Mouse (Mus musculus): ENCODE measurements at regions not wholly inside any gene's neighbourhood (a gene's known extent, or its start where the extent isn't known, plus 50 kb on each side); places are given as distances from the start of the nearest gene placed in this dataset.
A peak's percentile ranks its signal among the peaks of the same experiment; 100 is the strongest.

DNA sequence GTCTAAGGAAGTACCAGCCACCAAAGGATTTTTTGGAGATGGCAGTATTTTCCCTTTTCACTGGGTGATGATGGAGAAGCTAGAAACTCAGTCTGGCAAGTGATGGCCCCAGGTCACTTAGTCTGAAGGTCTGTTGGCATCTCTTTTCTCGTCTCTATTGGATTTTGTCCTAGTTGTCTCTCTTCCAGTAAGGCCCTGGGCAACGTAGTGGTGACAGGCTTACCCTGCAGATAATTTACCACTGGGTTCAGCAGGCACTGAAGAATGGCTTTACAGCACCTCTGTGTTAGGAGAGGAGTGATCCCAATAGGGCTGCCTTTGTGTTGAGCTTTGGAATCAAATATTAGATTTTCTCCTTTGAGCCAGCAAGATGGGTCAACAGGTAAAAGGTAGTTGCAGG, 87.9 kb upstream of the 1110032F04Rik start:
- 74% methylated on average over 2 of the region's 2 CpGs for WGBS
- H3K36me3 ChIP-seq, result no peaks in the 10 kb centered on the region

DNA sequence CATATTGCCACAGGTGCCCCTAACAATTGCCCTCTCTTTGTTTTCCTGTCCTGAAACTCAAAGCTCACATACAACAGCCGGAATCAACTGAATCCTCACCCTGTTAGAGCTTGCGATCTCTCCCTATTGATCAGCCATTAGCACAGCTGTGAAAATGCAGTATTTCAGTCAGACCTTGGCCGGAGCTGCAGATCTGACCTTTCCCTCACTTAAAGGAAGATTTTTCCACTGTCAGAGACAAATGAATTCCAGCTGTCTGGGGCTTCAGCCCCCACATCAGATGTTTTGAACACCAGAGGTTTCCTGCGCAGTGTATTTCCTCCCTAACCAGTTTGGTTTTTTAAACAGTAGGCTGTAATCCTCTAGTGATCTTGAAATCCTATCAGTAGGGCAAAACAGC, 87.0 kb upstream of the 1110032F04Rik start:
- no peak for ATAC-seq (ENCODE audit: low FRiP score, low read depth)
- Histone ChIP-seq H3K9me3 (no peaks in the 10 kb centered on the region), H3K9ac (replicated peaks) (no peak overlapping the region), H3K4me1 (no peaks in the 10 kb centered on the region), H3K36me3 (no peaks in the 10 kb centered on the region), H3K27me3 (no peaks in the 10 kb centered on the region), H3K4me2 (replicated peaks) (no peak overlapping the region), H3K27ac (replicated peaks) (no peak overlapping the region), H3K4me3 (no peak overlapping the region)
- WGBS, result 65% methylated on average over 4 of the region's 4 CpGs

More for the DNA sequence above, 87.9 kb upstream of the 1110032F04Rik start:
- no peak overlapping the region for H3K4me2 ChIP-seq (replicated peaks)
- H3K27me3 ChIP-seq, result no peaks in the 10 kb centered on the region
- H3K4me3 ChIP-seq, result no peak overlapping the region
- no peak for ATAC-seq (ENCODE audit: low FRiP score, low read depth)
- no peaks in the 10 kb centered on the region for H3K4me1 ChIP-seq
- no peak overlapping the region for H3K27ac ChIP-seq (replicated peaks)
- H3K9me3 ChIP-seq, result no peaks in the 10 kb centered on the region
- H3K9ac ChIP-seq (replicated peaks), result no peak overlapping the region

GRCm38 (mm10) chr3:68783666-68784416, 85.5 kb upstream of the 1110032F04Rik start:
- H3K4me2 ChIP-seq (replicated peaks), result no peak overlapping the region
- no peaks in the 10 kb centered on the region for H3K36me3 ChIP-seq
- H3K4me3 ChIP-seq, result no peak overlapping the region
- no peaks in the 10 kb centered on the region; the same call in 1 of the 2 replicates for H3K27me3 ChIP-seq
- H3K27ac ChIP-seq (replicated peaks), result no peak overlapping the region
- no peak overlapping the region for H3K9ac ChIP-seq (replicated peaks)
- no peak for ATAC-seq (ENCODE audit: low FRiP score, low read depth)
- no peaks in the 10 kb centered on the region for H3K9me3 ChIP-seq
- 54% methylated on average over 7 of the region's 7 CpGs for WGBS
- no peaks in the 10 kb centered on the region for H3K4me1 ChIP-seq

DNA sequence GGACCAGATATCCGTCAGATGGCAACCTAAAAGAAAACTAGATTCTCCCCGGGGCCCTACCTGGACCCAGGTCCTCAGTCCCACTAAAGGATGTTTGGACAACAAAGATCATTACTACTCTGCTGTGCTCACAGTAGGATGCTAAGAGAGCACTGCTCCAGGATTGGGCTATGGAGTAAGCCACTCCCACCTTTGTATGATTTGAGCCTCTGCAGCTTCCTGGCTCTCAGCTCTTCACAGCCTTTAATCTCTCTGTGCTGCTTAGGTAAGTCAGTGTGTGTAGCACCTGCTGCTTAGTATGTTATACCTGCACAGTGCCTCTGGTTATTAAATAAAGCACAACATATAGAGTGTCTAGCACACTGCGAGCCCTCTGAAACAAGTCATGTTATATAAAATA, 82.6 kb upstream of the 1110032F04Rik start:
- WGBS, result 86% methylated on average over 3 of the region's 3 CpGs

DNA sequence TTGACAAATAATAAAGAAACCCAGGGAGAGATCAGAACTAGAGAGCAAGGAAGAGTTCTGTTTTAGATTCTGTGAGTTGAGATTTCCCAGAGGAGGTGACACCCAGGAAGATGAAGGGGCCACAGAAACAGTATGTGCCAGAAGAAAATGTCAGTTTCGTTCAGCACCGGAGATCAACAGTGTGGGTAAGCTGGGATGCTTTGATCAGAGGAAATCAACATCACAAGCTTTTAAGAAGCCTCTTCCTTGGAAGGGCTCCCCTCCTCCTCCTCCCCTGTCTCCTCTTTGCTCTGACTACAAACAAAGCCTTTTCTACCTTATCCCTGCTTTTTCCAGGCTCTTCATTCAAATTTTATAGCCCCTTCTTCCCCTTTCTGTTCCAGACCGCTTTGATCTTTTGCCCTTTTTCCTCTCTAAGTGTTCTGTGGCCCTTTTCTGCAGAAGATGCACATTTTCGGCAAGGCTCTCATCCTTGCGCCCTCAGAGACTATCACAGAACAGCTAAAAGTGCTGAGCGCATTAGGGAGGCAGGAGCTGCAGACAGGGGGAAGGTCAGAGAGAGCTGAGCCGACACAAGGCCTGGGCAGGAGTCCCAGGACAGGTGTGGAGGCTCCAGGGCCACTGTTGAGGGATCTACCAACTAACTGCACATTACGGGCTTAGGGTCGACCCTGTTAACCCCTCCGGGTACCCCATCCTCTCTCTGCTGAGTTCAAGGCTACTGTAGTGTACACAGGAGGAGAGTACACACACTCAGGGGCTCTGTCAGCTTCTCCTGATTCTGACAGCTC, 81.8 kb upstream of the 1110032F04Rik start:
- H3K4me3 ChIP-seq, result no peak overlapping the region
- H3K36me3 ChIP-seq, result no peaks in the 10 kb centered on the region
- 0 out of 2 replicates have a peak, but pooled peaks cover 2% of the 10 kb centered on the region for H3K9me3 ChIP-seq
- H3K27me3 ChIP-seq, result no peaks in the 10 kb centered on the region; the same call in 1 of the 2 replicates
- WGBS, result 50% methylated on average over 10 of the region's 10 CpGs
- H3K9ac ChIP-seq (replicated peaks), result no peak overlapping the region
- H3K4me1 ChIP-seq, result no peaks in the 10 kb centered on the region
- H3K4me2 ChIP-seq (replicated peaks), result no peak overlapping the region
- H3K27ac ChIP-seq (replicated peaks), result no peak overlapping the region
- ATAC-seq (ENCODE audit: low FRiP score, low read depth), result no peak

More for the DNA sequence above, 82.6 kb upstream of the 1110032F04Rik start:
- no peak overlapping the region for H3K27ac ChIP-seq (replicated peaks)
- no peak for ATAC-seq (ENCODE audit: low FRiP score, low read depth)
- H3K4me1 ChIP-seq, result no peaks in the 10 kb centered on the region
- 0 out of 2 replicates have a peak, but pooled peaks cover 2% of the 10 kb centered on the region for H3K9me3 ChIP-seq
- no peak overlapping the region for H3K9ac ChIP-seq (replicated peaks)
- H3K36me3 ChIP-seq, result no peaks in the 10 kb centered on the region
- no peaks in the 10 kb centered on the region; the same call in 1 of the 2 replicates for H3K27me3 ChIP-seq
- H3K4me3 ChIP-seq, result no peak overlapping the region
- H3K4me2 ChIP-seq (replicated peaks), result no peak overlapping the region

GRCm38 (mm10) chr3:68789491-68789890, 79.9 kb upstream of the 1110032F04Rik start:
- Histone ChIP-seq H3K4me1 (peaks cover 7% of the 10 kb centered on the region; the same call in 1 of the 2 replicates), H3K9ac (replicated peaks) (no peak overlapping the region), H3K4me2 (replicated peaks) (no peak overlapping the region), H3K27me3 (no peaks in the 10 kb centered on the region; the same call in 1 of the 2 replicates), H3K4me3 (no peak overlapping the region), H3K27ac (replicated peaks) (no peak overlapping the region), H3K9me3 (0 out of 2 replicates have a peak, but pooled peaks cover 2% of the 10 kb centered on the region), H3K36me3 (no peaks in the 10 kb centered on the region)
- WGBS, result 85% methylated on average over 6 of the region's 6 CpGs
- no peak for ATAC-seq (ENCODE audit: low FRiP score, low read depth)

DNA sequence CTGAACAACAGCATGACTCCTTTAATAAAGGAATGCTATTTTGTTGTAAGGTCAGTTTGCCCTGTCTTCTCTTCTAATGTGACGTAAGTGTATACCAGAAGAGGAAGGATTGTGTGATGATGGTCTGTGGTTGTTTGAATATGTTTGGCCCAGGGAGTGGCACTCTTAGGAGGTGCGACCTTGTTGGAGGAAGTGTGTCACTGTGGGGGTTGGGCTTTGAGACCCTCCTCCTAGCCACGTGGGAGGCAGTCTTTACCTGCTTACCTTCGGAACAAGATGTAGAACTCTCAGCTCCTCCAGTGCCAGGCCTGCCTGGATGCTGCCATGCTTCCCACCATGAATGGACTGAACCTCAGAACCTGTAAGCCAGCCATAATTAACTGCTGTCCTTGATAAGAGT, 78.9 kb upstream of the 1110032F04Rik start:
- no peak for ATAC-seq (ENCODE audit: low FRiP score, low read depth)

DNA sequence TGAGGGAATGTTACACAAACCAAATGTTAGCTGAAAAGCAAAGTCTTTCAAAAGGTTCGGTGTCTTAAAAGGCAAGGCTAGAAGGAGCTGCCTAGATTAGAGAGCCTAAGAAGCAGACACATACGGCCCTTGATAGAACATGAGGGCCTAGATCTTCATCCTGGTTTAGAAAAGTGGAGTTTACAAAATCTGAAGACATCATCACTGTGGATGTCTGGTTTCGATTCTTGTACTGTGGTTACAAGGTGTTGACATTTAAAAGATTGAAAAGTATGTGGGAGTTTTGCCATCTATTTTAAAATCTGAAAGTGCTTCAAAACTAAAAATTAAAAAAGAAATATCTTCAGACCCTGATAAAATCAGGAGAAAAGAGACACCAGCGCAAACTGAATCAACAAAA, 76.5 kb upstream of the 1110032F04Rik start:
- Histone ChIP-seq H3K9ac (replicated peaks) (no peak overlapping the region), H3K9me3 (0 out of 2 replicates have a peak, but pooled peaks cover 2% of the 10 kb centered on the region), H3K4me1 (peaks cover 7% of the 10 kb centered on the region; the same call in 1 of the 2 replicates), H3K27me3 (no peaks in the 10 kb centered on the region; the same call in 1 of the 2 replicates), H3K36me3 (no peaks in the 10 kb centered on the region), H3K4me3 (no peak overlapping the region), H3K4me2 (replicated peaks) (no peak overlapping the region), H3K27ac (replicated peaks) (no peak overlapping the region)
- ATAC-seq (ENCODE audit: low FRiP score, low read depth), result no peak
- WGBS, result 92% methylated on average over 4 of the region's 4 CpGs

More for the DNA sequence above, 78.9 kb upstream of the 1110032F04Rik start:
- no peak overlapping the region for H3K4me2 ChIP-seq (replicated peaks)
- no peaks in the 10 kb centered on the region; the same call in 1 of the 2 replicates for H3K27me3 ChIP-seq
- H3K9ac ChIP-seq (replicated peaks), result no peak overlapping the region
- 93% methylated on average over 4 of the region's 4 CpGs for WGBS
- no peak overlapping the region for H3K4me3 ChIP-seq
- H3K4me1 ChIP-seq, result peaks cover 7% of the 10 kb centered on the region; the same call in 1 of the 2 replicates
- H3K36me3 ChIP-seq, result no peaks in the 10 kb centered on the region
- H3K27ac ChIP-seq (replicated peaks), result no peak overlapping the region
- 0 out of 2 replicates have a peak, but pooled peaks cover 2% of the 10 kb centered on the region for H3K9me3 ChIP-seq

DNA sequence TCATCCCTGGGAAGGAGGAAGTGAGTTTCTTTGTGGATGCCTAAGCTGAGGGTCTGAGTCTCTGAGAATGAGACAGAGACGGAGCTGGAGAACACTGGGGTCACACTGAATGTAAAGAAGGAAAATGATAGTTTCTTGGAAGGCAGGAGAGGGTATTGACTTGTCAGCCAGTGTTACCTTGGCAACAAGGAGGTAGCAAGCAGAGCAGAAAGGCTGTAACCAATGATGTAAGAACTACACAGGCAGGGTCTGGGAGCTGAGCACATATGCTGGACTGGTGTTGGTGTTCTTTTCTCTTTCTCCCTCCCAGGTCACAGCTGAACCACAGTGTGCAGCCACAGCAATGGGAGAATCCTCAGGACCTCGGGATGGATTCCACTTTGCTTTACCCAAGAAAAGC, 75.5 kb upstream of the 1110032F04Rik start:
- Histone ChIP-seq H3K4me1 (peaks cover 7% of the 10 kb centered on the region; the same call in 1 of the 2 replicates), H3K27ac (replicated peaks) (peak overlapping the region; percentile 36; the same call in 1 of the 2 replicates), H3K27me3 (no peaks in the 10 kb centered on the region), H3K36me3 (no peaks in the 10 kb centered on the region), H3K4me3 (no peak overlapping the region), H3K9ac (replicated peaks) (0 out of 2 replicates have a peak overlapping the region, but pooled peaks have one; percentile 1), H3K4me2 (replicated peaks) (no peak overlapping the region), H3K9me3 (0 out of 2 replicates have a peak, but pooled peaks cover 2% of the 10 kb centered on the region)
- WGBS, result 34% methylated on average over 2 of the region's 2 CpGs
- peak; percentile 56 for ATAC-seq (ENCODE audit: low FRiP score, low read depth)

DNA sequence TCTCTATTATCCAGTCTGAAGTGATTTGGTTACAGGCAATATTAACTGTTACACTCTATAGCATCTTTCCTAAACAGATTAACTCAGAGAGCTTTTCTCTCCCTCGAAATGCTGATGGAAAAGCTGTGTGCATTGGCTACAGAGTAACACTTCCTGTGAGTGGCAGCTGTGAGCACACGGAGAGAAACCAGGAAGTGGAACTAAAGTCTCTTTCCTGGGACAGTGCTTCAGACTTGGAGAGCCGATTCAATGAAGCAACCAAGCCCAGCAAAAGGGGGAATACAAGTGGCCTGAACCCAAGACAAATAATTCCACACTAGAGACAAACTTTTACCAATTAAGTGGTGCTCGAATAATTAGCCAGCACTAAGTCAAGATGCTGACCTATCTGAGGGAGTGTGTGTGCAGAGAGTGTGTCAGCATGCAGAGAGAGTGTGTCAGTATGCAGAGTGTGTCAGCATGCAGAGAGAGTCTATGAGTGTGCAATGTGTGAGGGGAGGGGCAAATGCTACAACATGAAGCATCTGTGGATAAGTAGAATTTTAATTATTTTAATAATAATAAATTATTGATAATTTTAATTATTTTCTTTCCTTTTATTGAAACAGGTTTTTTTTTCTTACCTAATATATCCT, 74.9 kb upstream of the 1110032F04Rik start:
- Histone ChIP-seq H3K4me1 (peaks cover 7% of the 10 kb centered on the region; the same call in 1 of the 2 replicates), H3K4me3 (no peak overlapping the region), H3K9me3 (0 out of 2 replicates have a peak, but pooled peaks cover 2% of the 10 kb centered on the region), H3K36me3 (no peaks in the 10 kb centered on the region), H3K4me2 (replicated peaks) (no peak overlapping the region), H3K27ac (replicated peaks) (peak overlapping the region; percentile 36; the same call in 1 of the 2 replicates), H3K27me3 (no peaks in the 10 kb centered on the region), H3K9ac (replicated peaks) (0 out of 2 replicates have a peak overlapping the region, but pooled peaks have one; percentile 1)
- ATAC-seq (ENCODE audit: low FRiP score, low read depth), result no peak
- 48% methylated on average over 4 of the region's 4 CpGs for WGBS

GRCm38 (mm10) chr3:68795641-68796040, 73.7 kb upstream of the 1110032F04Rik start:
- 75% methylated on average over 3 of the region's 3 CpGs for WGBS
- Histone ChIP-seq H3K4me3 (no peak overlapping the region), H3K27me3 (no peaks in the 10 kb centered on the region), H3K36me3 (no peaks in the 10 kb centered on the region), H3K9me3 (0 out of 2 replicates have a peak, but pooled peaks cover 2% of the 10 kb centered on the region), H3K9ac (replicated peaks) (no peak overlapping the region), H3K4me2 (replicated peaks) (no peak overlapping the region), H3K4me1 (peaks cover 7% of the 10 kb centered on the region; the same call in 1 of the 2 replicates), H3K27ac (replicated peaks) (no peak overlapping the region)
- ATAC-seq (ENCODE audit: low FRiP score, low read depth), result no peak
